Mouse (Mus musculus) forebrain, embryonic 13.5 days (tissue): ENCODE measurements around the gene Aff4. TPM values are rescaled to one million over a fixed set of nuclear protein-coding genes. Genes with fewer than 3 reads are reported as not detected.

Experiments
- ATAC-seq: fragments of 200-750 bp; cut with Nextera tagmentation; 2 replicates; pipeline ENCODE4 v1.8.0; 2017
- H3K27ac ChIP-seq: fragments of 300-500 bp; sonication (generic); 2 replicates; pipeline ENCODE4 v1.5.1; 2015; ENCODE audit warnings: inconsistent platforms, mild to moderate bottlenecking, moderate library complexity
- H3K27me3 ChIP-seq: fragments of 300-500 bp; sonication (generic); 2 replicates; pipeline ENCODE4 v1.6.1; 2015; ENCODE audit warnings: mild to moderate bottlenecking, inconsistent platforms
- H3K36me3 ChIP-seq: fragments of 300-500 bp; sonication (generic); 2 replicates; pipeline ENCODE4 v1.6.1; 2015; ENCODE audit warnings: mild to moderate bottlenecking, inconsistent platforms; ENCODE audit not compliant: poor library complexity, severe bottlenecking
- H3K4me1 ChIP-seq: fragments of 300-500 bp; sonication (generic); 2 replicates; pipeline ENCODE4 v1.6.1; 2015; ENCODE audit warnings: inconsistent platforms
- H3K4me2 ChIP-seq: fragments of 300-500 bp; sonication (generic); 2 replicates; pipeline ENCODE4 v1.6.1; 2015; ENCODE audit warnings: inconsistent platforms, mild to moderate bottlenecking, moderate library complexity
- H3K4me3 ChIP-seq: fragments of 300-500 bp; sonication (generic); 2 replicates; pipeline ENCODE4 v1.5.1; 2015; ENCODE audit warnings: mild to moderate bottlenecking, inconsistent platforms
- H3K9ac ChIP-seq: fragments of 300-500 bp; sonication (generic); 2 replicates; pipeline ENCODE4 v1.6.1; 2015; ENCODE audit warnings: mild to moderate bottlenecking, inconsistent platforms
- H3K9me3 ChIP-seq: fragments of 300-500 bp; sonication (generic); replicated peaks from 2 replicates; pipeline ENCODE4 v1.6.1; 2016; ENCODE audit warnings: inconsistent platforms
- WGBS: fragments of 180-500 bp; shearing (Covaris S2); methylation state at CpG from one replicate; pipeline ENCODE4 v1.1.7; 2015; 5-methylcytosine and 5-hydroxymethylcytosine counted together
- polyA plus RNA-seq: library from polyadenylated mRNA; unstranded; fragments of >200 nt; fragmentation: Nextera tagmentation; extraction: Ambion mirVana; gene quantifications from 2 replicates; pipeline ENCODE4 v1.2.1, GENCODE M21; 2015

Aff4 gene
- polyA plus RNA-seq, 1 experiment from 2014 or later: 66.0 TPM

DNA sequence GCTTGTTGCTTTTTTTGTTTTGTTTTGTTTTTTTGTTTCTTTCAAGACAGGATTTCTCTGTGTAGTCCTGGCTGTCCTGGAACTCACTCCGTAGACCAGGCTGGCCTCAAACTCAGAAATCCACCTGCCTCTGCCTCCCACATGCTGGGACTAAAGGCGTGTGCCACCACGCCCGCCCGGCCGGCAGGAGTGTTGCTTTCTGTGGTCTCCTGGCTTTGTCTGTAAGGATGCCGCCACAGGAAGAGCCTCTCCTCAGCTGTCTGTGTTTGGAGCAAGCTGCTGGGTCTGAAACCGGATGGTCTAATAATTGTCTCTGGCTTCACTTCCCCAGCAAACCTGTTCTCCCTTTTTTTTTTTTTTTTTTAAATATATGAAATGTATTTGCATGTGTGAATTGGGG lies 84.9 kb downstream of the Aff4 start:
- Histone ChIP-seq H3K9ac (no peak overlapping the region), H3K4me3 (no peak overlapping the region), H3K36me3 (no peaks in the 10 kb centered on the region), H3K4me2 (no peak overlapping the region), H3K9me3 (no peaks in the 10 kb centered on the region), H3K27me3 (no peaks in the 10 kb centered on the region; the same call in 1 of the 2 replicates), H3K4me1 (peaks cover 5% of the 10 kb centered on the region; the same call in 1 of the 2 replicates), H3K27ac (no peak overlapping the region)
- no peak for ATAC-seq
- 87% methylated on average over 8 of the region's 8 CpGs for WGBS

DNA sequence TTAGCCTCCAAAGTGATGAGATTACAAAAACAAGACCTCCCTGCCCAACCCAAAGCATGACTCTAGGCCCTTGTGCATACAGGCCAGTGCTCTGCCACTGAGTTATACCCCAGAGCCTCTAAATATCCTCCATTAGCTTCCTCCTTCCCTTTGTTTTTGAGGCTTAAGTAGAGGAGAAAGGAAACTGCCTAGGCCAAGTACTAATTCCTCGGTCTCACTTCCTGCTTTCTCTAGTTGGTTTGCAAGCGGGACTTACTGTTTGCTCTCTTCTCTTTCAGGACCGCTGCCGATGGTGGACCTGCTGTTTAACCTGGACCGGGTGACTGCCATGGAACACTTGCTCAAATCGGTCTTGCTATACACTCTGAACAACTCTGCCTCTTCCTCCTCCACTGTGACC lies 85.7 kb downstream of the Aff4 start:
- H3K4me1 ChIP-seq: peaks cover 4% of the 10 kb centered on the region; the same call in 1 of the 2 replicates
- H3K36me3 ChIP-seq: no peaks in the 10 kb centered on the region
- H3K27me3 ChIP-seq: no peaks in the 10 kb centered on the region; the same call in 1 of the 2 replicates
- H3K4me3 ChIP-seq: no peak overlapping the region
- no peak for ATAC-seq
- 89% methylated on average over 6 of the region's 6 CpGs for WGBS
- H3K9ac ChIP-seq: no peak overlapping the region
- H3K27ac ChIP-seq: no peak overlapping the region
- H3K4me2 ChIP-seq: no peak overlapping the region
- no peaks in the 10 kb centered on the region for H3K9me3 ChIP-seq

DNA sequence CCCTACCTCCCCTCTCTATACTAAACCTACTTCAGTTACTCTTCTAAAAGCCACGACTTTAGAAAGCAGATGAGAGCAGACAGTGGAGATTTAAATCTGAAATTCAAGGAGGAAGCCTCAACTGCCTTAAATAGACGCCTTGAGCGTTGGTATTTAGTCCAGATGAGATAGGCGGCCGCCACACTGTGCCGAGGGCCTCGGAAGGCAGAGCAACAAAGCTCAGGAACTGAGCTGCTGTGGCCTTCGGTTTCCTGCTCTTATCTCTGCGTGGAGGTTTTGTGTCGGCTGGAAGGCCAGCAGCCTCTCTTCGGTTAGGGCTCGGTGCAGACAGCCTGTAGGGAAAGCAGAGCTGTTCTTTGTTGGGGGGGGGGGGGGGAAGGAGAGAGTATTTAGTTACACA lies 91.3 kb downstream of the Aff4 start:
- H3K9me3 ChIP-seq: no peaks in the 10 kb centered on the region
- H3K27ac ChIP-seq: no peak overlapping the region
- no peak overlapping the region for H3K9ac ChIP-seq
- no peaks in the 10 kb centered on the region for H3K27me3 ChIP-seq
- H3K4me1 ChIP-seq: no peaks in the 10 kb centered on the region
- WGBS: 59% methylated on average over 12 of the region's 12 CpGs
- H3K36me3 ChIP-seq: no peaks in the 10 kb centered on the region
- H3K4me2 ChIP-seq: no peak overlapping the region
- ATAC-seq: no peak
- no peak overlapping the region for H3K4me3 ChIP-seq

DNA sequence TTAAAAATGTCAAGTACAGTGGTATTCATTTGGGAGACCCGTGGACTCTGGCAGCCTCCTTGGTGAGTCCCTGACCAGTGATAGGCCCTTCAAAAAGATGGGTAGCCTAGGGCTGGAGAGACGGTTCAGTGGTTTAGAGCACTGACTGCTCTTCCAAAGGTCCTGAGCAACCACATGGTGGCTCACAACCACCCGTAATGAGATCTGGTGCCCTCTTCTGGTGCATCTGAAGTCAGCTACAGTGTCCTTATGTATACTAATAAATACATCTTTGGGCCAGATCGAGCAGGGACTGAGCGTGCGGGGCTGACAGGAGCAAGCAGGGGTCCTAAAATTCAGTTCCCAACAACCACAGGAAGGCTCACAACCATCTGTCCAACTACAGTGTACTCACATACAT lies 93.2 kb downstream of the Aff4 start:
- Histone ChIP-seq H3K9ac (no peak overlapping the region), H3K4me1 (no peaks in the 10 kb centered on the region), H3K36me3 (no peaks in the 10 kb centered on the region), H3K27ac (no peak overlapping the region), H3K27me3 (no peaks in the 10 kb centered on the region), H3K4me3 (no peak overlapping the region), H3K4me2 (no peak overlapping the region), H3K9me3 (no peaks in the 10 kb centered on the region)
- ATAC-seq: no peak
- WGBS: 36% methylated on average over 6 of the region's 6 CpGs

DNA sequence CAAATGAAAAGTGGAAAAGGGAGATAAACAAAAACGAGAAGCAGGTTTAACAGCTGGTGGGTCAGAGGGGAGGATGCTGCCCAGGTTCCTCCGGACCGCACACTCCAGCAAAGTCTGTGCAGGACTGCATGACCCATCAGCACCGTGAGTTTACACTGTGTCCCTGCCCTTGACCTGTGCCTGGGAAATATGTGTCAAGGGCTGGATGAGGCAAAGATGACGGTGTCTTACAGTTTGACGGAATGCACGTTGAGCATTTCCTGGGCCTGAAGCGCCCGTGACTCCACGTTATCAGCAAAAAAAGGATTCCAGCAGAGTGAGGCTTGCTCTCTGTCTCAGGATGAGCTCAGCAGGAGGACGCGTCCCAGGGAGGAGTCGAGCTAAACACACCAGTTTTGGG lies 94.9 kb downstream of the Aff4 start:
- WGBS: 68% methylated on average over 13 of the region's 13 CpGs
- Histone ChIP-seq H3K9me3 (no peaks in the 10 kb centered on the region), H3K4me3 (no peak overlapping the region), H3K36me3 (no peaks in the 10 kb centered on the region), H3K4me1 (no peaks in the 10 kb centered on the region), H3K4me2 (no peak overlapping the region), H3K27ac (no peak overlapping the region), H3K27me3 (no peaks in the 10 kb centered on the region), H3K9ac (no peak overlapping the region)
- ATAC-seq: no peak

DNA sequence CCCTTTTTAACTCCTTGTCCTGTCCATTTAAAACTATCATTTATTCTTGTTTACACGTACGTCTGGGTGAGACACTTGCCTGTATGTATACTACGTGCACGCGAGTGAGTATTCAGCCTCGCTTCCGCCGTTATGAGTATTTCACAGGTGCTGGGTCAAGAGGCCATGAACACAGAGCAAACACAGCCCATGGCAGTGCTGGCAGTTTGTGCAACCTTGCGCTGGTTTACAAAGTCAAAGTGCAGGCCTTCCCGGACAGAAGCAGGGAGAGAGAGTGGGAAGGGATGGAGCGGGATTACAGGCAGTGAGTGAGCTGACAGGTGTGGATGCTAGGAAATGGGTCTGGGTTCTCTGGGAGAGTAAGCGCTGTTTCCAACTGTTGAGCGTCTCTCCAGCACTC lies 95.5 kb downstream of the Aff4 start:
- Histone ChIP-seq H3K9ac (no peak overlapping the region), H3K27ac (no peak overlapping the region), H3K4me2 (no peak overlapping the region), H3K36me3 (no peaks in the 10 kb centered on the region), H3K4me3 (no peak overlapping the region), H3K9me3 (no peaks in the 10 kb centered on the region), H3K4me1 (no peaks in the 10 kb centered on the region), H3K27me3 (no peaks in the 10 kb centered on the region)
- 89% methylated on average over 13 of the region's 13 CpGs for WGBS
- ATAC-seq: no peak

DNA sequence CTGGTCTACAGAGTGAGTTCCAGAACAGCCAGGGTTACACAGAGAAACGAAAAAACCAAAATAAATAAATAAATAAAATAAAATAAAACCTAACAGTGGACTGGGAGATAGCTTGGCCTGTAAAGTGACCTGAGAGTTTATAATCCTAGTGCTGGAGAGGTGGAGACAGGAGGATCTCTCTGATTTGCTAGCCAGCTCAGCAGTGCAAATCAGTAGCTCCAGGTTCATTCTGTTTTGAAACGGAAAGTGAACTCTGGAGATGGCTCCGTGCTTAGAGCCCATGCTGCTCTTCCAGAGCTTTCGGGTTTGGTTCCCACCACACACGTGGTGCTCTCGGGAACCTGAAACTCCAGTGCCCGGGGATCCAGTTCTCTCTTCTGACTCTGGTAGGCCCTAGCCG lies 97.4 kb downstream of the Aff4 start:
- WGBS: 86% methylated on average over 8 of the region's 8 CpGs
- Histone ChIP-seq H3K4me1 (no peaks in the 10 kb centered on the region), H3K9ac (no peak overlapping the region), H3K36me3 (no peaks in the 10 kb centered on the region), H3K27me3 (no peaks in the 10 kb centered on the region), H3K4me3 (no peak overlapping the region), H3K27ac (no peak overlapping the region), H3K4me2 (no peak overlapping the region), H3K9me3 (no peaks in the 10 kb centered on the region)
- ATAC-seq: no peak

DNA sequence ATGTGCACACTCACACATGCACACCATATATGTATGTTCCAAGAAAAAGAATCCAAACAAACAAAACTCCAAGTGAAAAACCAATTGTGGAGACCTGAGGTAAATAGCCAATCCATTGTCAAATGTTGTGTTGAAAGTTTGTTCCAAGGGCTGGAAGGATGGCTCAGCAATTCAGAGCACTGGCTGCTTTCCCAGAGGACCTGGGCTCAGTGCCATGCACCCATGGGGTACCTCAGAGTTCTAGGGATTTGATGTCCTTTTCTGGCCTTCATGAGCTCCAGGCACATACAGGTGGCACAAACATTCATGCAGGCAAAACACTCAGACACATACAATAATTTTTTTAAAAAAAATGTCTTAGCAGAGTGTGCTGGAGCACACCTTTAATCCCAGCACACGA lies 97.9 kb downstream of the Aff4 start:
- no peak overlapping the region for H3K27ac ChIP-seq
- no peak for ATAC-seq
- H3K4me3 ChIP-seq: no peak overlapping the region
- no peak overlapping the region for H3K9ac ChIP-seq
- no peaks in the 10 kb centered on the region for H3K36me3 ChIP-seq
- H3K4me1 ChIP-seq: no peaks in the 10 kb centered on the region
- H3K27me3 ChIP-seq: no peaks in the 10 kb centered on the region
- WGBS: 95% methylated on average over 1 of the region's 1 CpGs
- no peak overlapping the region for H3K4me2 ChIP-seq
- H3K9me3 ChIP-seq: no peaks in the 10 kb centered on the region

DNA sequence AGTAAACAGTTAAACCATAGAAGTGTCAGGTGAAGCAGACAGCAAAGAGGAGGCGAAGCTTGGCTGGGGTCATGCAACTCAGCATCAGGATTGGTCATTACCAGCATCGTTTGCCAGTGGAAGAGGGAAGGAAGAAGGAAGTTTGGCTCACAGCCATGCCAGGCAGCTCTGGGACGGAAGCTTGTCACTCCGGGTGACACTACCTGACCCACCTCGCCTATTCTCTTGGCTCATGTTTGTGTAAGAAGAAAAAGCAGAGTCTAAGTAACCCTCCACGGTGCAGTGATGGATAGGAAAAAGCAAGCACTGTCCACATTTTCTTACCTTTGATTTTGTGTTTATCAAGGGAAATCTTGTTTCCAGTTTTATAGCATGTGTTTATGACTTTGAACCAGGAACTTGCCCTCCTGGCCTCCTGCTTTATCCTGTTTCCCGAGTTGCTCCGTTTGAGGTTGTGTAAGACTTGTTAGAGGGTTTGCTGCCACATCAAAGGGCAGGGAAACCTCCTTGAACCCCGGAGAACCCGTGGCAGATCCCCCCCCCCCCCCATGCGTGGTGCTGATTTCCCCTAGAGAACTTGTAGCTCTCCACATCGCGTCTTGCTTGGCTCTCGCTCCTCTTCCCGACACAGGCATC lies 99.6 kb downstream of the Aff4 start:
- H3K4me1 ChIP-seq: no peaks in the 10 kb centered on the region
- H3K4me2 ChIP-seq: no peak overlapping the region
- H3K36me3 ChIP-seq: no peaks in the 10 kb centered on the region
- H3K27ac ChIP-seq: no peak overlapping the region
- H3K9ac ChIP-seq: no peak overlapping the region
- H3K9me3 ChIP-seq: no peaks in the 10 kb centered on the region
- H3K27me3 ChIP-seq: no peaks in the 10 kb centered on the region
- no peak for ATAC-seq
- no peak overlapping the region for H3K4me3 ChIP-seq
- whole genome bisulfite sequencing: 70% methylated on average over 15 of the region's 15 CpGs

DNA sequence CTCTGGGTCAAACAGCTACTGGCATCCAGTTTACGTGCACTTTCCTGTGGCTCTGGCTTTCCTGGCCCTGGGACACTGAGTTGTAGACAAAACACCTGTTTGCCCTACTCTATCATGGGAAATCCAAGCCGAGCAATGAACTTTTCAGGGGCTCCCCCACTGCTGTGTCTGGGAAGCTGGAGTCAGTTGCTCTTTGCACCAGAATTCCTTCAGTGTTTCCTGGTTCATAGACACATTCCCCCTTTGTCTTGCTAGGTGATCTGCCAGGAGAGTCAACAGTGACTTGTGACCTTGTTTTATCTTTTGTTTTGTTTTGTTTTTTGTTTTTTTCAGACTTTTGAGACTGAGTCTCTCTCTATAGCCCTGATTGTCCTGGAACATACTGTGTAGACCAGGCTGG lies 100.7 kb downstream of the Aff4 start:
- Histone ChIP-seq H3K9me3 (no peaks in the 10 kb centered on the region), H3K36me3 (no peaks in the 10 kb centered on the region), H3K9ac (no peak overlapping the region), H3K27ac (no peak overlapping the region), H3K4me2 (no peak overlapping the region), H3K4me3 (no peak overlapping the region), H3K27me3 (peaks cover 11% of the 10 kb centered on the region), H3K4me1 (no peaks in the 10 kb centered on the region)
- no peak for ATAC-seq
- 83% methylated on average over 2 of the region's 2 CpGs for WGBS

DNA sequence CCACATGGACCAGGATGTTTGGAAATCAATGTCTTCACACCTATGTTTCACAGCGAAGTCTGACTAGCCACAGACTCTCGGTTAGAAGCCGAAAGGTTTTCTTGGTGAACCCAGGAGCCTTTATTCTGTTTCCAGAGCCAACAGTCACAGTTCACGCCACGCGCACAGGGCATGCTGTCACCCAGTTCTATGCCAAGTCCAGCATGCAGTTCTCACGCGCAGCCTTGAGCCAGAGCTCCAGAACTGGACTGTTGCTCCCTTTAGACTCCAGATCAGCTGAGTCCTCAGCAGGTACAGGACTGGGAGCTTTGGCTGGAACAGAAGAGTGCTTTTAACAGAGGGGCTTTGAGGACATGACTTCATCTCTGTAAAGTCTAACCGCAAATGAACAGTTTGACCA lies 101.8 kb downstream of the Aff4 start:
- Histone ChIP-seq H3K9me3 (no peaks in the 10 kb centered on the region), H3K27ac (no peak overlapping the region), H3K4me2 (no peak overlapping the region), H3K4me1 (peaks cover 5% of the 10 kb centered on the region), H3K4me3 (no peak overlapping the region), H3K9ac (no peak overlapping the region), H3K36me3 (no peaks in the 10 kb centered on the region), H3K27me3 (peaks cover 20% of the 10 kb centered on the region)
- no peak for ATAC-seq
- WGBS: 97% methylated on average over 9 of the region's 9 CpGs

DNA sequence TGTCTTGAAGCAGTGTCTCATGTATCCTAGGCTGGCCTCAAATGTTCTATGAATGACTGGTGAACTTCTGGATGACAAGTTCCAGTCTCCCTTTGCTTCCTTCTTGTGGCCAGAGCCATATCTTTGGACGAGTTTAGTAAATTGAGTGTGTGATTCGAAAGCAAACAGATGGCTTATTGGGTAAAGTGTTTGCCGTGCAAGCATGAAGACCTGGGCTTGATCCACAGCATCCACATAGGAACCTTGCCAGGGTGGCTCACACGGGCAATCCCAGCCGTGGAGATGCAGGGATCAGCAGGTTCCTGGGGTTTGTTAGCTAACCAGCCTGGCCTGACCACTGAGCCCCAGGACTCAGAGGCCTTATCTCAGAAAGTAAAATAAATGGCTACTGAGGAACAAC lies 102.4 kb downstream of the Aff4 start:
- no peak overlapping the region for H3K9ac ChIP-seq
- 87% methylated on average over 5 of the region's 5 CpGs for WGBS
- H3K27me3 ChIP-seq: peaks cover 27% of the 10 kb centered on the region
- no peak overlapping the region for H3K27ac ChIP-seq
- H3K9me3 ChIP-seq: no peaks in the 10 kb centered on the region
- ATAC-seq: no peak
- no peaks in the 10 kb centered on the region for H3K36me3 ChIP-seq
- H3K4me3 ChIP-seq: no peak overlapping the region
- H3K4me1 ChIP-seq: peaks cover 6% of the 10 kb centered on the region
- H3K4me2 ChIP-seq: no peak overlapping the region
